33 mouse cellular contexts compared by ENCODE assay signal in the genomic region with DNA sequence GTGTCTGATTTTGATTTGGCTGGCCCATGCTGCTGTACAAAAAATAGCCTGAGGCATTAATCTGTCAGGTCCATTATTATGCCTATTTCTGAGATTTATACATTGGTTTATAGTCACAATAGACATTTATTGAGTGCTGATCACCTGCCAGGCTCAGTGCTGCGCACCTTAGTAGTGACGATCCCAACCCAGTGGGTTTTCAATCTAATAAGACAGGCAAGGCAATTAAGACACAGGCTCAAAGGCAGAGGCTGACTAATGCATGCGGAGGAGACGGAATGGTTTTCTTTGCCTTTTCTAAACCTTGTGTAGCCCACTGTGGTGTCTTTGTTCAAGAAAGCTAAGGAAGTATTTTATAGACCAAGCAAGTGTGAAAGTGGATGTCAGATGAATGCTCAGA.
DNase-seq lines count a peak whose midpoint lies in the region; ATAC-seq lines count a peak whose summit lies in the region.
"Had no signal": no experiment of that assay in that cellular context is flagged by ENCODE, and none has a peak within 500 bp of the region (broad histone marks: within the 10 kb centered on the region; RNA-seq: fewer than 3 reads in every experiment).

No protein-coding gene starts in this region.

- H3K9me3 ChIP-seq in forebrain, embryonic 14.5 days (replicated peaks; ENCODE audit: control insufficient read depth, low read length) = no peaks in the 10 kb centered on the region
- no peaks in the 10 kb centered on the region for H3K9me3 ChIP-seq in forebrain, embryonic 10.5 days
- H3K9me3 ChIP-seq in midbrain, embryonic 12.5 days = no peaks in the 10 kb centered on the region
- no peaks in the 10 kb centered on the region for H3K9me3 ChIP-seq in midbrain, embryonic 16.5 days (replicated peaks; ENCODE audit: control insufficient read depth, low read length, poor library complexity, severe bottlenecking)
- H3K9me3 ChIP-seq: embryonic facial prominence, embryonic 10.5 days; embryonic facial prominence, embryonic 15.5 days; heart, embryonic 13.5 days; hindbrain, embryonic 10.5 days; hindbrain, embryonic 15.5 days had no signal

- H3K4me1 ChIP-seq in forebrain, embryonic 14.5 days (ENCODE audit: control insufficient read depth, insufficient read depth, low read length) = no peaks in the 10 kb centered on the region
- peaks cover 9% of the 10 kb centered on the region for H3K4me1 ChIP-seq in forebrain, embryonic 10.5 days
- no peaks in the 10 kb centered on the region for H3K4me1 ChIP-seq in midbrain, embryonic 12.5 days
- H3K4me1 ChIP-seq in midbrain, embryonic 16.5 days (ENCODE audit: control insufficient read depth, insufficient read depth, low read length) = no peaks in the 10 kb centered on the region
- H3K4me1 ChIP-seq: embryonic facial prominence, embryonic 10.5 days; embryonic facial prominence, embryonic 15.5 days; heart, embryonic 13.5 days; hindbrain, embryonic 10.5 days; hindbrain, embryonic 15.5 days had no signal

- no peak overlapping the region for H3K4me2 ChIP-seq in forebrain, embryonic 14.5 days (ENCODE audit: low read length)
- H3K4me2 ChIP-seq in midbrain, embryonic 12.5 days (replicated peaks) = no peak overlapping the region
- H3K4me2 ChIP-seq in midbrain, embryonic 16.5 days (ENCODE audit: low read length) = no peak overlapping the region
- H3K4me2 ChIP-seq: embryonic facial prominence, embryonic 15.5 days; heart, embryonic 13.5 days; hindbrain, embryonic 15.5 days had no signal

- no peaks in the 10 kb centered on the region for H3K27me3 ChIP-seq in forebrain, embryonic 14.5 days (replicated peaks; ENCODE audit: control insufficient read depth, insufficient read depth, low read length)
- H3K27me3 ChIP-seq in forebrain, embryonic 10.5 days (ENCODE audit: poor library complexity, severe bottlenecking) = no peaks in the 10 kb centered on the region
- H3K27me3 ChIP-seq in midbrain, embryonic 12.5 days = no peaks in the 10 kb centered on the region
- H3K27me3 ChIP-seq in midbrain, embryonic 16.5 days (ENCODE audit: control insufficient read depth, insufficient read depth, low read depth, low read length) = no peaks in the 10 kb centered on the region
- H3K27me3 ChIP-seq: embryonic facial prominence, embryonic 15.5 days; heart, embryonic 13.5 days; hindbrain, embryonic 15.5 days had no signal

- WGBS in forebrain, embryonic 14.5 days = 8% methylated on average over 4 of the region's 4 CpGs
- 41% methylated on average over 4 of the region's 4 CpGs for WGBS in forebrain, embryonic 10.5 days
- WGBS in midbrain, embryonic 12.5 days = 40% methylated on average over 4 of the region's 4 CpGs
- 25% methylated on average over 4 of the region's 4 CpGs for WGBS in midbrain, embryonic 16.5 days

- DNase-seq in forebrain, embryonic 14.5 days (ENCODE audit: low spot score) = peak; percentile 34
- no peak for DNase-seq in forebrain, embryonic 10.5 days (ENCODE audit: extremely low spot score, low spot score)
- peak; percentile 31 for DNase-seq in retina, embryonic 14.5 days (ENCODE audit: low spot score)
- no peak for DNase-seq in heart, postnatal 4 days
- DNase-seq in kidney, adult 9 months = no peak
- DNase-seq: adrenal gland, postnatal 25 days; cerebellum, adult 18-20 months; cerebellum, postnatal 10 days; gastrocnemius, adult 2 months; gastrocnemius, postnatal 36 days; heart, adult 18-20 months; heart, postnatal 10 days; kidney, adult 2 months; kidney, postnatal 4 days; liver; lung, adult 2 months; lung, postnatal 10 days; right cerebral cortex, postnatal 4 days; thymus, adult 2 months; thymus, postnatal 36 days had no signal

- H3K27ac ChIP-seq in forebrain, embryonic 14.5 days (ENCODE audit: low read depth, low read length) = no peak overlapping the region
- H3K27ac ChIP-seq in forebrain, embryonic 10.5 days = no peak overlapping the region
- no peak overlapping the region for H3K27ac ChIP-seq in midbrain, embryonic 12.5 days (replicated peaks)
- no peak overlapping the region for H3K27ac ChIP-seq in midbrain, embryonic 16.5 days (ENCODE audit: low read length)
- H3K27ac ChIP-seq: embryonic facial prominence, embryonic 10.5 days; embryonic facial prominence, embryonic 15.5 days; gastrocnemius, adult 2 months; heart, embryonic 13.5 days; hindbrain, embryonic 10.5 days; hindbrain, embryonic 15.5 days; kidney, postnatal 0 days; liver, embryonic 14.5 days; macrophage; stomach, postnatal 0 days had no signal

- peak; percentile 37; the same call in 1 of the 2 replicates for ATAC-seq in forebrain, embryonic 14.5 days
- peak; percentile 41; the same call in 1 of the 2 replicates for ATAC-seq in midbrain, embryonic 12.5 days (ENCODE audit: low FRiP score, low read depth)
- peak; percentile 77 for ATAC-seq in midbrain, embryonic 16.5 days
- ATAC-seq: CD4-positive, CD25-positive, alpha-beta regulatory T cell, adult 4 months; inflammation-experienced regulatory T-cells, adult 6 months had no signal

- H3K36me3 ChIP-seq in forebrain, embryonic 14.5 days (ENCODE audit: control insufficient read depth, insufficient read depth, low read length) = no peaks in the 10 kb centered on the region
- no peaks in the 10 kb centered on the region for H3K36me3 ChIP-seq in forebrain, embryonic 10.5 days (replicated peaks)
- H3K36me3 ChIP-seq in midbrain, embryonic 12.5 days = no peaks in the 10 kb centered on the region
- H3K36me3 ChIP-seq in midbrain, embryonic 16.5 days (ENCODE audit: control insufficient read depth, insufficient read depth, low read length) = no peaks in the 10 kb centered on the region
- H3K36me3 ChIP-seq: embryonic facial prominence, embryonic 10.5 days; embryonic facial prominence, embryonic 15.5 days; heart, embryonic 13.5 days; hindbrain, embryonic 10.5 days; hindbrain, embryonic 15.5 days had no signal

- no peak overlapping the region for H3K9ac ChIP-seq in forebrain, embryonic 14.5 days (ENCODE audit: low read length)
- no peak overlapping the region for H3K9ac ChIP-seq in midbrain, embryonic 12.5 days (replicated peaks)
- no peak overlapping the region for H3K9ac ChIP-seq in midbrain, embryonic 16.5 days (ENCODE audit: low read depth, low read length)
- H3K9ac ChIP-seq: embryonic facial prominence, embryonic 15.5 days; heart, embryonic 13.5 days; hindbrain, embryonic 15.5 days; liver, embryonic 14.5 days had no signal

- H3K4me3 ChIP-seq in forebrain, embryonic 14.5 days (ENCODE audit: low read depth, low read length) = no peak overlapping the region
- no peak overlapping the region for H3K4me3 ChIP-seq in forebrain, embryonic 10.5 days
- H3K4me3 ChIP-seq in midbrain, embryonic 12.5 days = no peak overlapping the region
- H3K4me3 ChIP-seq in midbrain, embryonic 16.5 days (ENCODE audit: low read depth, low read length) = no peak overlapping the region
- H3K4me3 ChIP-seq: embryonic facial prominence, embryonic 10.5 days; embryonic facial prominence, embryonic 15.5 days; gastrocnemius, adult 2 months; heart, embryonic 13.5 days; hindbrain, embryonic 10.5 days; hindbrain, embryonic 15.5 days had no signal

Comparison
In these comparisons a context has a peak if more than half of its experiments do, and no peak if none do; other contexts are left out.
1. DNase-seq: peak in forebrain, embryonic 14.5 days (single experiment) and retina, embryonic 14.5 days (single experiment); none in forebrain, embryonic 10.5 days (single experiment), heart, postnatal 4 days (single experiment) and kidney, adult 9 months (single experiment).
2. Peak in every context shown above with its lines, with median percentiles within 50 percentile points of each other: ATAC-seq.